Mouse (Mus musculus) left cerebral cortex, adult 18-20 months (tissue): ENCODE measurements at regions not wholly inside any gene's neighbourhood (a gene's known extent, or its start where the extent isn't known, plus 50 kb on each side); places are given as distances from the start of the nearest gene placed in this dataset.
A peak's percentile ranks its signal among the peaks of the same experiment; 100 is the strongest.

Source experiments
- DNase-seq, 2 experiments: peaks; one replicate each; pipeline ENCODE4 v3.0.0; 2021 to 2022; ENCODE audit warnings: low spot score in 2 of 2, mixed read lengths in 1 of 2

GRCm38 (mm10) chr9:115661834-115662425 lies 247.3 kb upstream of the Gadl1 start:
- no peak for DNase-seq

DNA sequence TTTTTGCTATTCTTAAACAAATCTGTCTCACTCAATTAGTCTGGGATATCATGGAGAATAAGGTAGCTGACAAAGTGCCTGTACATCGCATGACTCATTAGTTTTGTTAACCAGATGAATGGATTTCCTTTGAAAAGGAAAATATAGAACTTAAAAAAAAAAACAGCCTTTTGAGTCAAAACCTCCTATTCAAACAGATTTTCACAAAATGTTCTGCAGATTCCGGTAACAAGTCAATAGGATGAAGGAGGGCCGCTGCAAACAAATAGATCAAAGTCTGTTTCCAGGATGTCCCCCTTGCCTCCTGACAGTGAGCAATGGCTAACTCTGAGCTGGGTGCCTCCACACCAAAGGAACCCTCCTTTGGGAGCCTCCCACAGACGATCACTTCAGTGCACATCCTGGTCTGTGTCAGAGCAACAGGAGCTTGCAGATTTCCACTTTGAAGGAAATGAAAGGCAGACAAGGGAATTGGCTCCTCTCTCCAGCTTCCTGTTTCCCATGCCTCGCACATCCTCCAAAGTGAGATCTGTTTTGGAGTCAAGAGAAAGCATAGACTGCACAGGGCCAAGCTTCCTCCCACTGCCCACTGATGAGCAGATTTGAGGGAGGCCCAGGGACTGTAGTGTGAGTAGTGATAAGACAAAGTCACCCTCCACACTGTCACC lies 243.8 kb upstream of the Gadl1 start:
- DNase-seq: no peak

GRCm38 (mm10) chr9:115666530-115666929 lies 242.7 kb upstream of the Gadl1 start:
- DNase-seq: no peak

GRCm38 (mm10) chr9:115680703-115681576 lies 228.3 kb upstream of the Gadl1 start:
- no peak for DNase-seq

DNA sequence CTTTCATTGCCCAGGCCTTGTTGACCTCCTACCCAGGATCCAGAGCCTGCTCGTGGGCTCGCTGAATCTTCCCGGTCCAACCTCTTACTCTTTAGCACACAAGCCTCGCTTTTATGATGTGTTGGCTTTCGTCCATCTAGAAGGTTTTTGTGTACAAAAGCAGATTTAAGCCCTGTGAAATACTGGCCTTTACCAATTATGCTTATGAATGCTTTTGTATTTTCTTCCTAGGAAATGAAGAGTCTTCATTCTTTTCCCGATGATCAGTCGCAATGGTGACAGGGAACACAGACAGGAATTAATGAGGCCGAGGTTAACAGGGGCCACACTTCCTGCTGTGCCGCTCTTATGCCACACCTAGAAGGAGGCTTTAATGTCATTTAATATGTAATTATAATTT lies 227.4 kb upstream of the Gadl1 start:
- DNase-seq: no peak

DNA sequence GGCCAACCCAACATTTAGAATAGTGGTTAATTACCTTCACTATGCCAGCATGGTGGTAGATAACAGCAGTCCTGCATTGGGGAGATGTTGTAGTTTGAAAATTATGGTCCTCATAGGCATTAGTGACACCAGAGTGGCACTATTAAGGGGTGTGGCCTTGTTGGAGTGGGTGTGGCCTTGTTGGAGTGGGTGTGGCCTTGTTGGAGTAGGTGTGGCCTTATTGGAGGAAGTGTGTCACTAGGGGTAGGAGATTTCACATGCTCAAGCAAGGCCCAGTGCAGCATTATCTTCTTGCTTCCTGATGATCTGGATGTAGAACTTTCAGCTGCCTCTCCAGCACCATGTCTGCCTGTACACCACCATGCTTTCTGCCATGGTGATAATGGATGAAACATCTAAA lies 225.3 kb upstream of the Gadl1 start:
- no peak for DNase-seq

GRCm38 (mm10) chr9:115686605-115687004 lies 222.7 kb upstream of the Gadl1 start:
- no peak for DNase-seq

GRCm38 (mm10) chr9:115692837-115693236 lies 216.4 kb upstream of the Gadl1 start:
- DNase-seq: no peak

- no peak for DNase-seq
Observed at GRCm38 (mm10) chr9:115703791-115704190, 205.5 kb upstream of the Gadl1 start.

DNA sequence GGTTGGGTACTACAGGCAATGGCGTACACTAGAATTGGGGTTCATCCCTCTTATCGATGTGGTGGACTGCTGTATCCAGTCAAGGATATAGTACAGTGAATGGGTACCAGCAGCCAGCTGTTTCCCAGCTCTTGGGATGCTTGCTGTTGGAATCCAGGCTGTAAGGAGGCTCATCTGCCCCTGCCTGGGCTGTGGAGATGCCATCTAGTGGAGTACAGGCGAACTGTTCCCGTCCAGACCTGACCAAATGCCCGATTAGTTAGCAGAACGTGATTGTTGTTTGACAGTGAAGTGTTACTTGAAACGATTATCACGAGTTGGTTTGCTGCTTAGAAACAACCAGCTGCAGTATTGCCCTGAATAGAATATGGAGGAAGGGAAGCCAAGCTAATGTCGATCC lies 205.0 kb upstream of the Gadl1 start:
- DNase-seq: peak; percentile 53 to 58

GRCm38 (mm10) chr9:115705761-115706160 lies 203.5 kb upstream of the Gadl1 start:
- DNase-seq: no peak

- DNase-seq: peak in 1 of 2 experiments; percentile 11
Observed at GRCm38 (mm10) chr9:115708199-115708934, 200.9 kb upstream of the Gadl1 start.

GRCm38 (mm10) chr9:115710039-115710739 lies 199.1 kb upstream of the Gadl1 start:
- DNase-seq: no peak

DNA sequence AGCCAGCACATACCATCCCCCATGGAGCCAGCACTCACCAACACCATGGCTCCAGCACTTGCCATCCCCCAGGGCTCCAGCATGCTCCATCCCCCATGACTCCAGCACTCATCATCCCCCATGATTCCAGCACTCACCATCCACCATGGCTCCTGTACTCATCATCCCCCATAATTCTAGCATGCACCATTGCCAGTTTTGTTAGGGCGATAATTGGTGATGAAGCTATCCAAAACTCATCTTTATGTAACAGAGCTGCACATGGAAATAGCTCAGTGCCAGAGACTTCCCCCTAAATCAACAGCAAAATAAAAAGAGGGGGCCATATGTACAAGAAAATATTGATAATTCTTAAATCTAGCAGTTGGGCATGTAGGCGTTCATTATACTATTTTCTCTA lies 188.9 kb upstream of the Gadl1 start:
- no peak for DNase-seq

DNA sequence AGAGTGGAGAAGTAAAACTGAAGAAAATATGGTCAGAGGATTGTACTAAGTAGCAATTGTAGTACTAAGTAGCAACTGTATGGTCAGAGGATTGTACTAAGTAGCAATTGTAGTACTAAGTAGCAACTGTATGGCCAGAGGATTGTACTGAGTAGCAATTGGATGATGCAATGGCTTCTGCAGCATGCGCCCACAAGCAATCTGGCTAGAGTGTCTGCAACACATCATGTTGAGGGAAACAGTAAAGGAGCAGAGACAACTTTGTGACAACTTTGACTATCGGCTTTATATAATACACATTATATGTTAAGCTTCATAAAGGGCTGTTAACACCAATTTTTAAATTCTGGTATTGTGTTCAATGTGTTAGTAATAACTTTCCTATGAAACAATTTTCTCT lies 188.4 kb upstream of the Gadl1 start:
- DNase-seq: no peak

DNA sequence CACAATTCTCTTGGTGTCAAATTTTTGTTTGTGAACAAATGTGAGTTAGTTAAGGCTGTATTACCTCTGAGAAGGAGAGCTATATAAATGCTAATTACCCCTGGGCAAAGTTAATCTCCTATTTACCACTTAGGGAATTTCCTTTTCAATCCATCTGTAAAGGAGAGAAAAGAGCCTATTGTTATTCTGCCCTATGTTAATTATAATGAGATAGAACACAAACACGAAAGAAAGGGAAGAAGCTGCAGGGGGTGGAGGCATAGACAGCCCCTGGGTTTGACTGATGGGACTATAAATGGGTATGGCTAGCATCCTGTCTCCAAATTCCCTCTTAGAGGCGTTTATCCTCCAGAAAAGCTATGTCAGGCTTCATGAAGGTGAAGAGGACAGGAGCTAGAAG lies 185.2 kb upstream of the Gadl1 start:
- no peak for DNase-seq

DNA sequence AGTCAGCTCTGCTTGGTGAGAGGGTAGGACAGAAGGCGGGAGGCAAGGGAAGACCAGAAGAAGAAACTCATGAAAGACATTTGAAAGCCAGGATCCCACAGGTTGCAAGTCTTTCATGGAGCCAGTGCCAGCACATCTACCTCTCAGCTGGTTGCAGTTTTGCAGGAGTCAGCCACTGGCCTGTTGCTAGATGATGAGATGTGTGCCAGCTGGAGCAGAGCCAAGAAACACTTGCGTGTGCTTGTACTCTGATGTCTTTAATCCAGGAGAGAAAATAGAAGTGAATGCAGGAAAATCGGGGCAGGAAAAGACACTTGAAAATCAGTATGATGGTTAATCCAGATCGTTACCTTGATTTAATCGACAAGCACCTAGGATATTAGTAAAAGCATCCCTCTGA lies 181.9 kb upstream of the Gadl1 start:
- DNase-seq: no peak

DNA sequence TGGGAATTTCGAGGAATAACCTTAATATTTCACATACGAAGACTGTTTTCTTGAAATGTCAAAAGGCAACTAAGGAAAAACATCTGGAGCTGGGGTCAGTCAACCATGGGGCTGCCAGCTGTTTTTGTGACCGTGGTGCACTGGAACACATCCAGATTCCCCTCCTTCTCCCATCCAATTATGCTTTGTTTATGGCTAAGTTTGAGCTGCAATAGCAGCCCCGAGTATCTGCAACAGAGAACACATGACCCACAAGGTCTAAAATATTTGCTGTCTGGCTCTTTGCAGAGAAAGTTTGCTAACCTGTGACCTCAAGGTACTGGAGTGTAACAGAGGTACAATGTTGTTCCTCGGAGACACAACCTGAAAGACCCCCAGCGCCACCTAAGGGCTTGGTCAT lies 177.7 kb upstream of the Gadl1 start:
- no peak for DNase-seq

DNA sequence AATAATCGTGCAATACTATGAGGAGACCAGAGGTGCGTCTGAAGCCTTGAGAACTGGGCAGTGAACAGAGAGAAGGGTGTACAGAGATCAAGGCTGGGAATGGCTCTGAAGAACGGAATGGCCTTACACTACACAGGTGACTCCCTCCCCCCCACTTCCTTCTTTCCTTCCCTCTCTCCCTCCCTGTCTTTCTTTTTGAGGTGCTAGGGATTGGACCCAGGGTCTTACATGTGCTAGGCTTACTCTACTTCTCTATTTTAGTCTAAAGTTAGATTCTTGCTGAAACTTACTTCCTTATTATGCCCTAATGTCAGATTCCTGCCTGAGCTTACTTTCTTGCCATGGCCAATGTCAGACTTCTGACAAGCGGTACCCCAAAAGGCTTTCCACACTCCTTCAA lies 176.2 kb upstream of the Gadl1 start:
- no peak for DNase-seq

DNA sequence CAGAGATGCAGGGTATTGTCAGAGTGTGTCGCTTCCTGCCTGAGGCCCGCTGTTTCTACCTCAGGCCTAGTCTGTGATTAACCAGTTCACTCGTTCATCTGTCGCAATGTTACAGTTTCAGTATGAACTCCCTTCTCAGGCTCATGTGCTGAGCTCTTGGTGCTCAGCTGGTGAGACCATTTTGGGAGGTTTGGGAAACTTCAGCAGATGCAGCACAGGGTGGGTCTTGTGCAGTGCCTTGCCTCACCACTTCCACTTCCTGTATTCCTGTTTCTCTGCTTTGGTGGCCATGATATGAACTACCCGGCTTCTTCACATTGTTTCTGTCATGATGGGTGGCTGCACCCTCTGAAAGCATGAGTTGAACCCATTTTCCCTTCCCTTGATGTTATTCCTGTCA lies 169.3 kb upstream of the Gadl1 start:
- DNase-seq: no peak

GRCm38 (mm10) chr9:115746436-115746835 lies 162.8 kb upstream of the Gadl1 start:
- DNase-seq: no peak
